Mouse (Mus musculus) lung, postnatal 0 days (tissue): ENCODE results near the gene Acox3.

Experiments
- CTCF ChIP-seq: IDR thresholded peaks from 2 replicates; pipeline ENCODE4 v1.5.1; 2016; ENCODE audit warnings: antibody characterized with exemption, mild to moderate bottlenecking
- EP300 ChIP-seq: IDR thresholded peaks from 2 replicates; pipeline ENCODE4 v1.6.1; 2016; ENCODE audit warnings: antibody characterized with exemption, mild to moderate bottlenecking, control low read depth

DNA sequence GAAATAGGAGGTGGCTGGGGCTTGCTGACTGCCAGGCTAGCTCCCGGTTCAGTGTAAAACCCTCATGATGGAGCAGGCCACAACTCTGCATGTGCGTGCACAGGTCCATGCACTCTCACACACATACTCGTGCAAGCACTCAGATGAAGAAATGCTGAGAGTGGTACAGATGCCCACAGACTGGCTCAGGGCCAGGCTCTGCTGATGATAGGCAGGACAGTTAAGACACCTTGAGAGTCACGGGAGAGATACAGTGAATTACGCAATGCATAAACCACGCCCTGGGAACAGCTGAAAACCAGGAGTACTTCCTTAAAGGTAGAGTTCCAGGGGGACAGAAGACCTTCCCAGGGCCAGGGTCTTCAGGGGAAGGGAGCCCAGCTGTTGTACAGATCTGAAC, 11.3 kb upstream of the Acox3 start:
- no peak for TF ChIP-seq CTCF
- TF ChIP-seq EP300 = no peak
